Mouse (Mus musculus): ENCODE results near the gene Clpx.

Clpx gene

DNA sequence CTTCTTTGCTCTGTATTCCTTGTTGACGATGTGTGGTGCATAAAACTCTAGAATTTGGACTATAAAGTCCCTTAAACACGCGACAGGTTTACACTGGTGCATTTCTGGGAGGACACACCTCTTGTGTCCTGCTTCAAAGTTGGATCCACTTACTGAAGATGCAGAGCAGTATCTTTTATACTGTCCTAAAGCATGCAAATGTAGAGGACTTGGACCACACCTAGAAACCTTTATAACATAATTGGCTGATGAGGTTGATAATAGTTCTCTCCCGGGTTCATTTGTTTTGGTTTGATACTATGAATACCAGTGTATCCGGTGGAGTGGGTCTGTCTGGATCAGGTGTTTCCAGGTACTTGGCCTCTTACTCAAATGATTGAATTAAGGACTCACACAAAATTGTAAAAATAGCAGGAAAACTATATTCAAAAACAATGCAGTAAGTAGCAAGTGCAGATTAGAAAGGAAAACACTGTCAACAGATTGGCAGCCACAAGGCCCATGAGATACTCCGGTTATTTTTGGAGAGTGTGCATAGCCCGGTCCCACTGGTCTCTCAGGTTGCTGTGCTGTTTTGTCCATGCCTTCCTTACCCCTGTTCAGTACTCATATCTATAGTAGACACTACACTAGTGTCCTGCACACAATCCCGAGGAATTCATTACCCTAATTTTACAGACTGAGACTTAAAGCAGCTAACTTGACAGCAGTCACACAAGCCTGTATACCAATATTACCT, 53.2 kb downstream of the Clpx start:
- no peak for DNase-seq

GRCm38 (mm10) chr9:65353251-65353650, 59.2 kb downstream of the Clpx start:
- no peak for DNase-seq

GRCm38 (mm10) chr9:65356561-65356960, 62.5 kb downstream of the Clpx start:
- DNase-seq = no peak

GRCm38 (mm10) chr9:65356971-65357370, 62.9 kb downstream of the Clpx start:
- DNase-seq = no peak

- DNase-seq = no peak
These were observed 65.0 kb downstream of the Clpx start for GRCm38 (mm10) chr9:65358956-65359480.

GRCm38 (mm10) chr9:65360641-65361448, 66.8 kb downstream of the Clpx start, which contains the start of gene Ubap1l:
Gene Ubap1l (plus strand): TSS chr9:65361041.
- no peak for DNase-seq

- no peak for DNase-seq
These were observed 69.6 kb downstream of the Clpx start for GRCm38 (mm10) chr9:65363684-65364083.

GRCm38 (mm10) chr9:65365721-65366120, 71.7 kb downstream of the Clpx start:
- no peak for DNase-seq

DNA sequence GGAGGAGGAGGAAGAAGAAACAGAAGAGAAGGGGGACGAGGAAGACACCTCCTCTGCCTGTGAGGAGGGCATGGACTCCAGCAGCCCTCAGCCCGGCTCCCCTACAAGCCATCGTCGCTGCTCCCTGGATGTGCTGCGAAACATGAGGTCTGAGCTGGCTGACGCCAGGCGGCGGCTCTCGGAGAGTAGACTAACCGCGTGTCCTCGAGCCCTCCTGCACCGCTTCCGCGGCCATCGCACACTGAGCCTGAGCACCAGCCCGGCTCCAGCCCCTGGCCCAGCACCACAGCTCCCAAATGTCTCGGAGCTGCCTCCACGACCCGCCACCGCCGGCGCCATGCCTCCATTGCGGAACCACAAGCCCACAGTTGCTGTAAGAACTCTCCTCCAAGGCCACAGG, 77.7 kb downstream of the Clpx start:
- DNase-seq = no peak

DNA sequence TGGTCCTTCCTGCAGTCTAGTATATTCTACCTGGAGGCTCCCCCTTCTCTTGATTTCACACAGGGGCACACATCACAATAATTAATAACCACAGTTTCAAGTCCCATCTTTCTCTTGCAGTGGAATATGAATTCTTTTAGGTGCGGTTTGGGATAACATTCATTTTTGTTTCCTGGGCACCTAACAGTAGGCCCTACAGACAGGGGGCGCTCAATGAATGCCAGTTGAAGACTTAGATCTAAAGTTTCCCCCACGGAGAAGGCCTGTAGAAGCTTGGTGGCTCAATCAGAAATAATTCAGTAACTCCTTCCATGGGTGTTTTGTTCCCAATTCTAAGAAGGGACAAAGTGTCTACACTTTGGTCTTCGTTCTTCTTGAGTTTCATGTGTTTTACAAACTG, 78.4 kb downstream of the Clpx start:
- no peak for DNase-seq

- no peak for DNase-seq
These were observed 80.6 kb downstream of the Clpx start for GRCm38 (mm10) chr9:65374468-65375162.

DNA sequence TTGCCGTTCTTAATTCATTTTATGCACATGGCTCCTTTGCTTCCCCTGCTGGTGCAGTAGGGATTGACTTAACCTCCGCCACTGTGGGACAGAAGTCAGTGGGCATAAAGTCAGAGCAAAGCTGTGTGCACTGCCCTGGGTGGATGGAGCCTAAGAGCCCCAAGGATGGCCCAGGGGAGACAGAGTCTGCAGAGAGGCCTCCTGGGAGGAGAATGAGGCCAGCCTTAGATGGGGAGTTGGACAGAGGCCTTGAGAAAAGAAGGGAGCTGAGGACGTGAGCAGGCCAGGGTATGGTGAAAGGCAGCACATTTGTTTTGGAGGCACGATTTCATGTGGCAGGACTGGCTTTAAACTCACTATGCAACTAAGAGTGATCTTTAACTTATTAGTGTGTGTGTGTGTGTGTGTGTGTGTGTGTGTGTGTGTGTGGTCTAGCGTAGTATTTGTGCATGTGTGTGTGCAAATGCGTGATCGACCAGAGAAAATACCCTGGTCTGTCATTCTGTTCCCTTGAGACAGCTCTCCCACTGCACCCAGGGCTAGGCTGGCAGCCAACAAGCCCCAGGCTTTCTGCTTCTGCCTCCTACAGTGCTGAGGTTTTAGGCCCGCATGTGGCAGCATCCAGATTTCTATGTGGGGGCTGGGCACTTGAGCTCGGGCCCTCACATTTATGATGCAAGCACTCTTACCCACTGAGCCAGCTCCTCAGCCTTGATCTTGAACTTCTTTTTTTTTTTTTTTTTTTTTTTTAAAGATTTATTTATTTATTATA, 81.3 kb downstream of the Clpx start:
- DNase-seq = no peak
